Mouse (Mus musculus): ENCODE measurements around the gene Olfr71. TPM values are rescaled to one million over a fixed set of nuclear protein-coding genes. Genes with fewer than 3 reads are reported as not detected.

Olfr71 gene
- polyA plus RNA-seq, 1 experiment = not detected

- 24% methylated on average over 4 of the region's 4 CpGs for WGBS
- Histone ChIP-seq H3K4me3 (replicated peaks; ENCODE audit: control insufficient read depth, low read depth, low read length) (no peak overlapping the region), H3K4me1 (ENCODE audit: control insufficient read depth, insufficient read depth, low read length) (peaks cover 1% of the 10 kb centered on the region; the same call in 1 of the 2 replicates), H3K27ac (ENCODE audit: control insufficient read depth, insufficient read depth, low read depth, low read length, poor library complexity) (no peak overlapping the region)
- TF ChIP-seq CTCF (IDR thresholded peaks at IDR 0.05; ENCODE audit: control insufficient read depth, insufficient read depth, low read length) (peak; percentile 25; the same call in 1 of the 2 replicates), POLR2A (IDR thresholded peaks at IDR 0.05; ENCODE audit: borderline replicate concordance, control insufficient read depth, low read depth, low read length) (no peak)
Measured at GRCm38 (mm10) chr4:43666412-43666811, 43.6 kb downstream of the Olfr71 start.

DNA sequence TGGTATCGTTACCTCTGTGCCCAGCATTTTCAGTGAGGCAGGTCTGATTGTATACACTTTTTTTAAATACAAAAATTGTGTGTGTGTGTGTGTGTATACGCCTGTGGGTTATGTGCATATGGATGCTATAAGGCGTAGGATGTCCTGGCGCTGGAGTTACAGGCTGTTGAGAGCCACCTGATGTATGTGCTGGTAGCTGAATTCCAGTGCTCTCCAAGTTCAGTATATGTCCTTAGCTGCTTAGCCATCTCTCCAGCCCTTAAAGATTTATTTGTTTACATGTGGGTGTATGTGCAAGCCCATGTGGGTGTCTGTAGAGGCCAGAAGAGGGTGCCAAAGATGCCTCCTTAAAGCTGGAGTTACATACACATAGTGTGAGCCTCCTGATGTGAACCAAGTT is 52.9 kb downstream of the Olfr71 start:
- Histone ChIP-seq H3K27ac (ENCODE audit: control insufficient read depth, insufficient read depth, low read depth, low read length, poor library complexity) (no peak overlapping the region), H3K4me1 (ENCODE audit: control insufficient read depth, insufficient read depth, low read length) (no peaks in the 10 kb centered on the region), H3K4me3 (replicated peaks; ENCODE audit: control insufficient read depth, low read depth, low read length) (peak overlapping the region; percentile 24)
- TF ChIP-seq POLR2A (IDR thresholded peaks at IDR 0.05; ENCODE audit: borderline replicate concordance, control insufficient read depth, low read depth, low read length) = no peak
- no peak for TF ChIP-seq CTCF (IDR thresholded peaks at IDR 0.05; ENCODE audit: control insufficient read depth, insufficient read depth, low read length)
- 63% methylated on average over 4 of the region's 4 CpGs for WGBS

DNA sequence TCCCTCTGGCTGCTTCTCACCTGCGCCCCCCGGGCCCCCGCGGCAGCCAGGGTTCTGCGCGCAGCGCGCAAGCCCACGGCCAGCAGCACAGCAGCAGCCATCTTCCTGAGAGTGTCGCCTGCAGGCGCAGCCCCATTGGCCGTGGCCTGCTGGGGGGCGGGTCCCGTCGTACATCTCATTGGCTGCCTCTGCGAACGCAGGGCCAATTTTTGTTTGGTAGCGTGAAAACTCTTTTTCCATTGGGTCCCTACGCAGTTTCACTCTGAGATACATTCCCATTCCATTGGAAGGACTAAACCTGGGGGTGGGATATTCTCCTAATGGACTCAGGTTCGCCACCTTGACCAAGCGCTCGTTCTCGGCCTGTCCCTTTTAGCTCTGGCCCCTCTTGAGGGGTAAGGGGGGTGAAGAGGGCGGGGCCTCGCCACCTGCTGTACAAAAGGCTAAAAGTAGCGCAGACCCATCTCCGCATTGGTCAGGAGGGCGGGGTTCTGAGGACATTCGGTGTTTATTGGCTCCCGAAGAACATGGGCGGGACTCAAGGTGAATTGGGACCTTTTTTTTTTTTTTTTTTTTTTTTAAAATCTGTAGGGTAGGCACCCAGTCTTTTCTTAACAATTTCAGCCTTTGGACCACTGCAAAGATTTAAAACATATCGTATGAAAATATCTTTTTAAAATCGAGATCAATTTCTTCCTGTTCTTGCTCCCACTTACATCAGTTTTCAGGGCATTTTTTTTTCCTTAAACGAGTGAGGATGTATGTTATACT is 53.5 kb downstream of the Olfr71 start, which contains the start of gene Hint2:
Hint2 (minus strand) TSS at position 128 of the 771 bp plus-strand sequence.
- TF ChIP-seq CTCF (IDR thresholded peaks at IDR 0.05; ENCODE audit: control insufficient read depth, insufficient read depth, low read length) (no peak), POLR2A (IDR thresholded peaks at IDR 0.05; ENCODE audit: borderline replicate concordance, control insufficient read depth, low read depth, low read length) (peak; percentile 91; the same call in 1 of the 2 replicates)
- Histone ChIP-seq H3K4me3 (replicated peaks; ENCODE audit: control insufficient read depth, low read depth, low read length) (peak within 1 kb of the TSS; percentile 67), H3K27ac (ENCODE audit: control insufficient read depth, insufficient read depth, low read depth, low read length, poor library complexity) (peak within 1 kb of the TSS; percentile 3), H3K4me1 (ENCODE audit: control insufficient read depth, insufficient read depth, low read length) (no peaks in the 10 kb centered on the region)
- WGBS = under 1% methylated on average over 34 of the region's 34 CpGs

DNA sequence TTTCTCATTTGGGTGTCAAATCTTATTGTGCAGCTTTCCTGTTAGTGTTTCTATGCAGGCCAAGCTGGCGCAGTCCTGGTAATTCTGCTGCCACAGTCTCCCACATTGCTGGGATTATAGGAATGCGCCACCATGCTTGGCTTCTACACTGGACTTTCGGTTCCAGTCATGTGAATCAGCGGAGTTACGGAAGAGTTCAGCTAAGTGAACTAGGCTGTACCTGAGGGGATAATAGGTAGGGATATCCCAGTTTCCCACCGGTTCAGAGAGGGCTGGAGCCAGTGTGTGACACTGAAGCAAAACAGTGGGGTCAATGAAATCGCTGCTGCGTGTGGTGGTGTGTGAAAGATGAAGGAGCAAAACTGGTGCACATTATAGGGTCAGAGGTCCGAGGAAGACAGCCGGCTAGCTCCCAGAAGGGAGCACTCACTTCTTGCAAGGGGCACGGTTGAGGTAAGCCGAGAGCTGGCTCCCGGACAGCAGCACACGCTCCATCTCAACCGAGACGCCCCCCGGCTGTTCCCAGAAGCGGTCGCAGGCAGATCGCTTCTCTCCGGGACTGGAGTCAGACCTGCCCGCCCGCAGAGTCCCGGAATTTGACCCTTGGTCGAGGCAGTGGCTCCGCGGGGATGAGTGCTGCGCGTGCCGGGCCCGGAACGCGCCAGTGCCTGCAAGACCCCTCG is 54.3 kb downstream of the Olfr71 start:
- H3K27ac ChIP-seq (ENCODE audit: control insufficient read depth, insufficient read depth, low read depth, low read length, poor library complexity) = peak overlapping the region; percentile 3; the same call in 1 of the 2 replicates
- TF ChIP-seq POLR2A (IDR thresholded peaks at IDR 0.05; ENCODE audit: borderline replicate concordance, control insufficient read depth, low read depth, low read length) = no peak
- no peak for TF ChIP-seq CTCF (IDR thresholded peaks at IDR 0.05; ENCODE audit: control insufficient read depth, insufficient read depth, low read length)
- WGBS = 9% methylated on average over 34 of the region's 34 CpGs

More for the DNA sequence above, 54.3 kb downstream of the Olfr71 start:
- Histone ChIP-seq H3K4me1 (ENCODE audit: control insufficient read depth, insufficient read depth, low read length) (no peaks in the 10 kb centered on the region), H3K4me3 (replicated peaks; ENCODE audit: control insufficient read depth, low read depth, low read length) (peak overlapping the region; percentile 67)

Other genes with a start within 250 kb of the Olfr71 start
- gene Sit1, start 226.5 kb downstream of the Olfr71 start, polyA plus RNA-seq (2011; ENCODE audit: insufficient read depth, insufficient read length, low replicate concordance, missing spikeins) = 1.1 TPM in 1 of 2 replicates, not detected in the other
- gene Ccdc107, start 217.4 kb downstream of the Olfr71 start, polyA plus RNA-seq (2011; ENCODE audit: insufficient read depth, insufficient read length, low replicate concordance, missing spikeins) = 37.7 and 76.5 TPM in 2 replicates
- gene Arhgef39, start 210.6 kb downstream of the Olfr71 start, polyA plus RNA-seq (2011; ENCODE audit: insufficient read depth, insufficient read length, low replicate concordance, missing spikeins) = 88.6 and 105 TPM in 2 replicates
- gene Car9, start 203.3 kb downstream of the Olfr71 start, polyA plus RNA-seq (2011; ENCODE audit: insufficient read depth, insufficient read length, low replicate concordance, missing spikeins) = 1.5 TPM in 1 of 2 replicates, not detected in the other
- gene Tpm2, start 186.5 kb downstream of the Olfr71 start, polyA plus RNA-seq (2011; ENCODE audit: insufficient read depth, insufficient read length, low replicate concordance, missing spikeins) = 60.9 and 83.6 TPM in 2 replicates
- gene Creb3, start 147.9 kb downstream of the Olfr71 start, polyA plus RNA-seq (2011; ENCODE audit: insufficient read depth, insufficient read length, low replicate concordance, missing spikeins) = 10.5 and 20.9 TPM in 2 replicates
- 394 and 621 TPM in 2 replicates for gene Tln1, start 147.6 kb downstream of the Olfr71 start, polyA plus RNA-seq (2011; ENCODE audit: insufficient read depth, insufficient read length, low replicate concordance, missing spikeins)
- gene Rgp1, start 131.5 kb downstream of the Olfr71 start, polyA plus RNA-seq (2011; ENCODE audit: insufficient read depth, insufficient read length, low replicate concordance, missing spikeins) = 20.1 and 43.5 TPM in 2 replicates
- 16.5 and 29.8 TPM in 2 replicates for gene Gba2, start 131.4 kb downstream of the Olfr71 start, polyA plus RNA-seq (2011; ENCODE audit: insufficient read depth, insufficient read length, low replicate concordance, missing spikeins)
- not detected in 2 replicates for gene Msmp, start 125.8 kb downstream of the Olfr71 start, polyA plus RNA-seq (2011; ENCODE audit: insufficient read depth, insufficient read length, low replicate concordance, missing spikeins)
- gene Npr2, start 78.3 kb downstream of the Olfr71 start, polyA plus RNA-seq (2011; ENCODE audit: insufficient read depth, insufficient read length, low replicate concordance, missing spikeins) = 2.0 and 3.7 TPM in 2 replicates
- 3.0 TPM in 1 of 2 replicates, not detected in the other for gene Spag8, start 56.7 kb downstream of the Olfr71 start, polyA plus RNA-seq (2011; ENCODE audit: insufficient read depth, insufficient read length, low replicate concordance, missing spikeins)
- 40.6 and 53.3 TPM in 2 replicates for gene Hint2, start 53.8 kb downstream of the Olfr71 start, polyA plus RNA-seq (2011; ENCODE audit: insufficient read depth, insufficient read length, low replicate concordance, missing spikeins)
- gene Tmem8b, start 41.3 kb downstream of the Olfr71 start, polyA plus RNA-seq (2011; ENCODE audit: insufficient read depth, insufficient read length, low replicate concordance, missing spikeins) = 1.7 and 1.8 TPM in 2 replicates
- gene Fam221b, start 41.1 kb downstream of the Olfr71 start, polyA plus RNA-seq (2011; ENCODE audit: insufficient read depth, insufficient read length, low replicate concordance, missing spikeins) = not detected in 2 replicates
- gene Olfr70, start 9.4 kb downstream of the Olfr71 start, polyA plus RNA-seq (2011; ENCODE audit: insufficient read depth, insufficient read length, low replicate concordance, missing spikeins) = not detected in 2 replicates
- 3.1 and 6.3 TPM in 2 replicates for gene Hrct1, start 16.9 kb upstream of the Olfr71 start, polyA plus RNA-seq (2011; ENCODE audit: insufficient read depth, insufficient read length, low replicate concordance, missing spikeins)
- gene Spaar, start 19.8 kb upstream of the Olfr71 start, polyA plus RNA-seq (2011; ENCODE audit: insufficient read depth, insufficient read length, low replicate concordance, missing spikeins) = 0.63 and 0.80 TPM in 2 replicates
- gene Olfr159, start 60.8 kb upstream of the Olfr71 start, polyA plus RNA-seq (2011; ENCODE audit: insufficient read depth, insufficient read length, low replicate concordance, missing spikeins) = not detected in 2 replicates
- gene Olfr156, start 113.6 kb upstream of the Olfr71 start, polyA plus RNA-seq (2011; ENCODE audit: insufficient read depth, insufficient read length, low replicate concordance, missing spikeins) = not detected in 2 replicates
- 0.68 and 0.82 TPM in 2 replicates for gene Olfr157, start 129.9 kb upstream of the Olfr71 start, polyA plus RNA-seq (2011; ENCODE audit: insufficient read depth, insufficient read length, low replicate concordance, missing spikeins)
- not detected in 2 replicates for gene Olfr155, start 141.3 kb upstream of the Olfr71 start, polyA plus RNA-seq (2011; ENCODE audit: insufficient read depth, insufficient read length, low replicate concordance, missing spikeins)
- 1.1 and 2.9 TPM in 2 replicates for gene Reck, start 165.3 kb upstream of the Olfr71 start, polyA plus RNA-seq (2011; ENCODE audit: insufficient read depth, insufficient read length, low replicate concordance, missing spikeins)
- gene Glipr2, start 247.1 kb upstream of the Olfr71 start, polyA plus RNA-seq (2011; ENCODE audit: insufficient read depth, insufficient read length, low replicate concordance, missing spikeins) = 20.8 and 49.7 TPM in 2 replicates